Mouse (Mus musculus): ENCODE measurements around the gene Snx8. TPM values are rescaled to one million over a fixed set of nuclear protein-coding genes. Genes with fewer than 3 reads are reported as not detected.

Snx8 gene
- 5.5 and 8.5 TPM in 2 replicates for total RNA-seq (2015)
- total RNA-seq (2017) = 7.0 and 7.2 TPM in 2 replicates

- peak; percentile 93 for ATAC-seq (replicated peaks; ENCODE audit: poor library complexity)
Measured at GRCm38 (mm10) chr5:140388588-140389576, at the start of gene Snx8. TSS of gene Snx8 (minus strand) at chr5:140389262.

GRCm38 (mm10) chr5:140425016-140425783 lies 36.1 kb upstream of the Snx8 start:
- ATAC-seq (replicated peaks; ENCODE audit: poor library complexity) = no peak

DNA sequence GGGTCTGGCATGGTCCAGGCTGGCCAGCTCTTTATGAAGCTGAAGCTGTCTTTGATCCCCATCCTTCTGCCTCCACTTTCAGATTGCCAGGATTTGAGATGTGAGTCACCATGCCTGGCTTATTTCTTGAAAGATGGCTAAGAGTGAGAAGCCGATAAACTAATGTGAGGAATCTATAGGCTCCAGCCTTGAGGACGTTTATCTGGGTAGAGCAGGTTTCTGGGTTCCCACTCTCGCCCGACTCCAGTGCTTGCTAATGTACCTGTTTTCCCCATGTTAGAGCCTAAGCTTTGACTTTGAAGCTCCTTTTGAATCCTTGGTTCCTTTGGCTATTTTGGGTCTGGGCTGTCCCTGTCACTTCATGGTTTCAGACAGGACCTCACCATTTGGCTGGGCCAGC lies 31.6 kb upstream of the Snx8 start:
- ATAC-seq (replicated peaks; ENCODE audit: poor library complexity) = no peak; the same call in 1 of the 2 replicates

DNA sequence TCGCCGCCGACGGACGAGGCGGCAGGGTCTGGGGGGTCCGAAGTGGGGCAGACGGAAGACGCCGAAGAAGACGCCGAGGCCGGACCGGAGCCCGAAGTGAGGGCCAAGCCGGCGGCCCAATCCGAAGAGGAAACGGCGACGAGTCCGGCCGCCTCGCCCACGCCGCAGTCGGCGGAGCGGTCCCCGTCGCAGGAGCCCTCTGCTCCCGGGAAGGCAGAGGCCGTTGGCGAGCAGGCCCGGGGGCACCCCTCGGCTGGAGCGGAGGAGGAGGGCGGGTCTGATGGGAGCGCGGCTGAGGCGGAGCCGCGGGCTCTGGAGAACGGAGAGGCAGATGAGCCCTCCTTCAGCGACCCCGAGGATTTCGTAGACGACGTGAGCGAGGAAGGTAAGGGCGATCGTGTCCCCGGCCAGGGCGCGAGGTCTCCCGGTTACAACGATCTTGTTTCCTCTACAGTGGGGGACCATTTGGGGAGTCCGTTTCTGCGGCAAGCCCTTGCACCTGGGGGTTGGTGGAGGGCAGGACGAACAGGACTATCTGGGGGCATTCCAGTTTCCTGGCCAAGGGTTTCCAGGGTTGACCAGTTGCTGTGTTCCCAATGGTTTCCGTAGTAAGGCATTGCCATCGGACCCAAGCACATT lies 30.5 kb upstream of the Snx8 start:
- ATAC-seq (replicated peaks; ENCODE audit: poor library complexity) = peak; percentile 22; the same call in 1 of the 2 replicates

DNA sequence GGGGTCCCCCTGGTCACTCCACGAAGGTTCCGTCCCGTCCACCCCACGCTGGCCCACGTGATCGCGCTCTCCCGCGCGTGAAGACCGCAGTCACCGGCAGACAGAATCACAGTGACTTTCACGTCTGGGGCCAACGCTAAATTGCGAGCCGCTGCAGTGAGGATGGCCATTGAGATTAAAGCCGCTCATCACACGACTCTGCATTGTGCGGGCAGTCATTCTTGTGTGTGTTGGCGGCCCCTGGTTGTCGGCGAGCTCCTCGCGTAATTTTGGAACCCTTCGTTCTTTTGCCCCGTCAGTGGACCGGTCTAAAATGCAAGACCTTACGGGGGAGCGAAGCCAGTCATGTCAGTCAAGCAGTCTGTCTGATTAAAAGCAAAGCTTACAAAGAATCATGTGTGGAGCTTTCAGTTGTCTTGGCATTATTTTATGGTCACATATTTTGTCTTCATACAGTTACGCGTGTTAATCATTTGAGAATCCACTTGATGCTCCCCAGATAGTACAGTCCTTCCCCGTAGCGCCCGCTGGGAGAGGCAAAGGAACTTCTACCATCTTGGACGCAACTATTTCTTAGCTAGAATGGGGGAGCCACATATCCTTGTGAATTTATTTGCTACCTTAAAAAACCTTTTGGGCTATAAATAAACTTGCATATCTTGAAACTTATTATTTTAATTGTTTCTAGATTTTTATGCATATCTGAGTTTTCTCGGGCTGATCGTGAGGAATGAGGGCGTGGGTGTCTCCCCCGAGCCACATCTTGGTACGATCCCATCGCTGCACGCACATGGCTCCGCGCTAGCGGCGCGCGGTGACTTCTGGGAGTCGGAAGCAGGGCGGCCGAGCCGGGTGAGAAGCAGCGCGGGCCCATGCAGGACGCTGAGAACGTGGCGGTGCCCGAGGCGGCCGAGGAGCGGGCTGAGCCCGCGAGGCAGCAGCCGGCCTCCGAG lies 29.7 kb upstream of the Snx8 start, which contains the start of gene Eif3b:
Gene Eif3b, plus strand, starts transcription at position 840 of the 953 bp plus-strand sequence.
- ATAC-seq (replicated peaks; ENCODE audit: poor library complexity) = peak; percentile 87

DNA sequence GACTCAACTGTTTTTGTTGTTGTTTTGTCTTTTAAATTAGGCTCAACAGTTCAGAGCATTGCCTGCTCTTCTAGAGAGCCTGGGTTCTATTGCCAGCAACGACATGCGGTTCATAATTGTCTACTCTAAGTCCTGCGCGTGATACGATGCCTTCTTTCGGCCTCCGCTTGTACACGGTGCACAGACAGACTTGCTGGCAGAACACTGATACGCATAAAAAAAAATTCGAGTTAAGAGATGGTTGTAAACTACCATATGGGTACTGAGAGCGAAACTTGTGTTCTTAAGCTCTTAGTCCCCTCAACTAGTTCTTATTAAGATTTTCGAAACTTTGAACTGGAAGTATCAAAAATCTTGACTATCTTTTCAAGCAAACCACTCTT lies 29.0 kb upstream of the Snx8 start:
- peak; percentile 10 for ATAC-seq (replicated peaks; ENCODE audit: poor library complexity)

DNA sequence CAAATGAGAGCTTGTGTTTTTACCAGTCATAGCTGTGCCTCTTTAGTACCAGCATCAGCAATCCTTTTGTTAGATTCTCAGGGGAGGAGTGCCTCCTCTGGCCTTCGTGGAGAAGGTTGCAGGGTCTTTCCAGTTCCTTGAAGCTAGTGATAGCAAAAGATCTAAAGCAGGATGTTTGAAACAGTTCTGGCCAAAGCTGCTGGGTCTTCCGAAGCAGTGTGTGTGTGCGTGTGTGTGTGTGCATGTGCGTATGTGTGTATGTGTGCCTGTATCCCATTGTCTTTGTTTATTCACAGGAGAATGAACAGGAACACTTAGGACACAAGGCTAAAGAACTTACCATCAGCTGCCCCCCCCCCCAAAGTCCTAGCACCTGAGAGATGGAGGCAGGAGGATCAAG lies 25.6 kb upstream of the Snx8 start:
- no peak for ATAC-seq (replicated peaks; ENCODE audit: poor library complexity)

DNA sequence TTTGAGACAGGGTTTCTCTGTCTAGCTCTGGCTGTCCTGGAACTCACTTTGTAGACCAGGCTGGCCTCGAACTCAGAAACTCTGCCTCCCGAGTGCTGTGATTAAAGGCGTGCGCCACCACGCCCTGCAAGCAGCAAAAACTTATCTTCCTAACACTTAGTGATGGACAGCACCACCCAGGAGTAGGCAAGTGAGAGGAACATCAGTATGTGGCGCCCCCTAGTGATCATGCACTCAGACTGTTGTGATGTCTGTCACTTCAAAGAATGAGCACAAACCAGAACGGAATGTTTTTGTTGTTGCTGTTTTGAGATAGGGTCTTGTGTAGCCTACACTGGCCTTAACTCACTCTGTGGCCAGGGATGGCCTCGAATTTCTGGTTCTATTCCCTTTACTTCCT lies 22.3 kb upstream of the Snx8 start:
- ATAC-seq (replicated peaks; ENCODE audit: poor library complexity) = peak; percentile 99

DNA sequence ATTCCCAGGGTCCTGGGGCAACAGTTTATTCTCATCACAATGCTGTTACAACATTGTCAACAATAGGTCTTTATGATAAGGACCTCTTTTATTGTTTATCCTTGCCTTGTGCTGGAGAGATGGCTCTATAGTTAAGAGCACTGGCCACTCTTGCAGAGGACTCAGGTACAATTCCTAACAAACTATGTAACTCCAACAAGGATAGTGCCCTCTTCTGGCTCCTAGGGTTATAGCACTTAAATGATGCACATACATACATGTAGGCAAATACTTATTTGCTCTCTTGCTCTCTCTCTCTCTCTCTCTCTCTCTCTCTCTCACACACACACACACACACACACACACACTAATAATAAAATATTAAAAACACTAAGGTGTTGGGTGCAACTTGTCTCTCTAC lies 19.7 kb upstream of the Snx8 start:
- no peak for ATAC-seq (replicated peaks; ENCODE audit: poor library complexity)

DNA sequence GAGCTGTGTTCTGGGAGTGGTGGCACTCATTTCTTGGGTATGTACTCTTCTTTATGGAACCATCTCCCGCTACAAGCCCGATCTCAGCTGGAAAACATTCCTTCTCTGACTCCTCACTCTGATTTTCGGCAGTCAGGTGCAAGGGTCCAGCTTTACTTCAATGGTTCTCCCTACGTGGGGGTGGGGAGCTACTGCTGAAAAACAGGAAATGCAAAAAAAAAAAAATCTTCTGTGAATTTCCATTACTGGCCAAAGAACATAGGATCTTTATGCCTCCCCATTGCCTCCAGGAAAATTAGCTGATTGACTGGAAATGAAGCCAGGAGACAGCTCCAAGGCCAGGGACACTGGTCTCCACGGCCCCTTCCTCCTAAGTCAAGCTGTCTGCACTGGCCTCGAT lies 17.6 kb upstream of the Snx8 start:
- no peak for ATAC-seq (replicated peaks; ENCODE audit: poor library complexity)

GRCm38 (mm10) chr5:140405126-140405525 lies 16.1 kb upstream of the Snx8 start:
- no peak for ATAC-seq (replicated peaks; ENCODE audit: poor library complexity)

- no peak for ATAC-seq (replicated peaks; ENCODE audit: poor library complexity)
Measured at GRCm38 (mm10) chr5:140402640-140403270, 13.7 kb upstream of the Snx8 start.

- ATAC-seq (replicated peaks; ENCODE audit: poor library complexity) = peak; percentile 86
Measured at GRCm38 (mm10) chr5:140396166-140396940, 7.3 kb upstream of the Snx8 start.

DNA sequence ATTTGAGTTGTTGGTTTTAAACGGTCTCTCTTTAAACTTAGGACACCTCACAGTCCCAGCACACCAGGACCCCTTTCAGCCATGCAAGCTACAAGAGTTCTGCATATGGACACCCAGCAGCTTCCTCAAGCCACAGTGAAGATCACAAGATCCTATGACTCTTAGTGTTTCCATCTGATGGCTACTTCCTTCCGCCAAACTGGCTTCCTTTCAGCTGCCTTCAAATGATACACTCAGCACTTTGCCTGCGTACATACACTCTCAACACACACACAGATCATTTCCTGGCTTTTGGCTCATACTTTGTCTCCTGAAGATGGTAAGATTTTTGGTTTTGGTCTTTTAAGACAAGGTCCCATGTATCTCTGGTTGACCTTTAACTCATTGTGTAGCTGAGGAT lies 3.6 kb upstream of the Snx8 start:
- peak; percentile 10; the same call in 1 of the 2 replicates for ATAC-seq (replicated peaks; ENCODE audit: poor library complexity)

DNA sequence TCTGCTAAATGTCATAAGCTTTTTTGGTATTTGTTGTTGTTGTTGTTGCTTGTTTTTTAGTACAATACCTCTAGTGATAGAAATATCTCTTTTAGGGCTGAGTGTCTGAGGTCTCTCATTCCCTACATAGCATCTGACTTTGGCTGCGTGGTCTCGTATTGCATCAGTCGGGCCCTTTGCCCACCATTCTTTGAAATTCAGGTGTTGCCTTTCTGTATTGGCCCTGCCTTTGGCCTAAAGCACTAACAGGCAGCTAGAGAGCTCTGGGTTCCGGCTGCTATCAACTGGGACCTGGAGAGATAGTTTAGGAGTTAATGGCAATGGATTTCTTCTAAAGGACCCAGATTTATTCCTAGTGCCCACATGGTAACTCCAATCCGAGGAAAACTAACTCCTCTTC lies 2.9 kb upstream of the Snx8 start:
- ATAC-seq (replicated peaks; ENCODE audit: poor library complexity) = no peak

DNA sequence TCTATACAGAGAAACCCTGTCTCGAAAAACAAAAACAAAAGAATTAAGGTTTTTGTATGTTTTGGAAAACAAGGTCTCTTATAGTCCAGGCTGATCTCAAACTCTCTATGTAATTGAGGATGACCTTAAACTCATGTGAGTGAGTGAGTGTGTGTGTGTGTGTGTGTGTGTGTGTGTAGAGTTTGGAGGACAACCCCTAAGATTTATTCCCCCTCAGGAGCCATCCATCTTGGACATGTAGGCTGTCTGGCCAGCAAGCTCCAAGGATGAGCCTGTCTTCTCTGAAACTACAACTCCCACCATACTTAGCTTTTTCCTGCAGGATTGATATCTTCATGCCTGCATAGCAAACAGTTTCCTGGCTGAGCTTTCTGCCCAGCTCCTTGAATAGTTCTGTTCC lies 2.4 kb upstream of the Snx8 start:
- no peak for ATAC-seq (replicated peaks; ENCODE audit: poor library complexity)

GRCm38 (mm10) chr5:140389647-140390046 lies 585 bp upstream of the Snx8 start:
- ATAC-seq (replicated peaks; ENCODE audit: poor library complexity) = no peak

DNA sequence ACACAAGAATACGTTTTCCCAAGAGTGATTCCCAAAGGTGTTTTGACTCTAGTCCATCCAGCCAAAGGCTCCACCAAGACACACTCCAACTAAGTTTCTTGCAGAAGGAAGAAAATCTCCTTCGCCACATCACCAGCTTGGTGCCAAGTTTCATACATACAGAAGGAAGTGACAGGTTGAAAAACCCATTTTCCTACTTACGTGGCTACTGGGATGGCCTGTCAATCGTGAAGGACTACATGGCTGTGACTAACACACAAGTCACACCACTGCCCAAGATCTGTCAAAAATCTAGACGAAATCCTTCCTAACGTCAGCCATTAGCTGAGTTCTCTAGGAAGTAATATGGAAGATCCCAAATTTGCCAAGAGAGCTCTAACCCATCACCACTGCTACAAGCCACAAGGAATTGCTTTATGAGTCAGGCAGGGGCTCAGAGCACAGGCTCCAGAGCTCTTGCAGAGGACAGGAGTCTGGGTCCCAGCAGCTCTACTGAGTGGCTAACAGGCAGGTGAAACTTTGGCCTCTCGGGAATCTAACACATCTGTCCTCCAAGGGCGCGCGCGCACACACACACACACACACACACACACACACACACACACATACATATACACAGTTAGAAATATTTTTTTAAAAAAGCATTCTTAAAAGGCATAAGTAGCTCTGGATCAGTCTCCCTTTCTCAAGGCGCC lies 1.1 kb downstream of the Snx8 start:
- no peak for ATAC-seq (replicated peaks; ENCODE audit: poor library complexity)

All from megakaryocyte progenitor cell, adult 5-6 weeks (primary cell).